Mouse (Mus musculus) cerebellum, postnatal 10 days (tissue): ENCODE measurements at regions not wholly inside any gene's neighbourhood (a gene's known extent, or its start where the extent isn't known, plus 50 kb on each side); places are given as distances from the start of the nearest gene placed in this dataset.
"Not testable (repeated sequence)": the region's sequence is repeated elsewhere in the genome, so short reads cannot be mapped to it uniquely, and the experiment has no call there.

Experiments
- DNase-seq, 2 experiments: peaks; one replicate each; pipeline ENCODE4 v3.0.0; 2021; ENCODE audit warnings: mixed read lengths in 2 of 2

DNA sequence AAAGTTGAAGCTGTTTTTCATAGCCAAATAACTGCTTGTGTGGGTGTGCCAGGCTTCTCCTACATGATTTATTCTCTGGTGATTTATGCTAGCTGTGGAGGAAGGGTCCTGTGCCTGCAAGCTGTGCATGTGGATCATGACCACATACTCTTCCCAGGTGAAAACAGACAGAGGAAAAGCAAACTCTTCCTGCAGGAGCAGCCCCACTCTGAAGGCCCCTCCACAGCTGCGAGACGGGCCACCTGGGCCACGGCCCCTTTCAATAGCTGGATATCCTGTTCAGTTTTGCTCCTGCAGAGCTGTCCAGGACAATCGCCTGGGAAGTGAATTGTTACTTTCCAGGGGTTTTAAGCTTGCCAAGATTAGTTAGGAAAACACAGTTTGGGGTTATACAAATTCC, 722.3 kb upstream of the Marcks start:
- no peak for DNase-seq

DNA sequence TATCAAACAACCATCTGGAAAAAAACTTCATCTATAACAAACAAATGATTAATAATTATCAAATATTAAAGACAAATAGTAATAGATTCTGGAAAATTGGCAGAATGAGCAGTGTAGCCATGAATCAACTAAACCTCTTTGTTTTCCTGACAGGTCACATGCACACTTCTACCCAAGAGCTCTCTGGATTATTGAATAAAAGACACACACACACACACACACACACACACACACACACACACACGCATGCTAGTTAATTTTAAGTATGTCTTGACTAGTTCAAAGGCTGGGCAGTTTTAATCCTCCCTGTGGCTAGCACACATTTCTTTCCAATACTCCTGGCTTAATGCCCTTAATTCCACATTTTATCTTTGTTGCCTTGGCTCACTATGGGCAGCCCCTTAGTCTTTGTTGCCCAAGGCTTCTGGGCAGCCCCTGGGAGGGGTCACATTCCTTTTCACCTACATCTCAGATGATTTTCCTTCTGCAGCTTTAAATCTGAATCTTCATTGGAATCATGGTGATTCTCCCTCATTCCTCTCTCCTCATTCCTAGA, 710.6 kb upstream of the Marcks start:
- peak; percentile 8 to 20 for DNase-seq

DNA sequence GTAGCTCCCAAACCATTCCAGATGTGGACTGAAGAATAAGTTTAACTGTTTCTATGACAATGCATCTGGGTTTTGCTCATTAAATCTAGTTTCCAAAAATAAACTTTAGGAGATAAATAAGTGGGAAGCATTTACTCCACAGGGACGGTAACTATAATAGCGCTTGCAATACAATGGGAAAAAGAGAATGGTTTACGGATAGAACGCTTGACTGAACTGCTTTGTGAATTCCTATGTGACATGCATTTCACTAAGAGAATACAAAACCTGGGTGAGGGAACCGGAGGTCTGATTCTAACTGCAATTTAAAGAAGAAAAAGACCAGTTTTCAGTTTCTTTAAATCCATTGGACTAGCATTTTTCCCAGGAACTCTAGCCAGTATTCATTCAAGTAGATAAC, 704.1 kb upstream of the Marcks start:
- DNase-seq: no peak

DNA sequence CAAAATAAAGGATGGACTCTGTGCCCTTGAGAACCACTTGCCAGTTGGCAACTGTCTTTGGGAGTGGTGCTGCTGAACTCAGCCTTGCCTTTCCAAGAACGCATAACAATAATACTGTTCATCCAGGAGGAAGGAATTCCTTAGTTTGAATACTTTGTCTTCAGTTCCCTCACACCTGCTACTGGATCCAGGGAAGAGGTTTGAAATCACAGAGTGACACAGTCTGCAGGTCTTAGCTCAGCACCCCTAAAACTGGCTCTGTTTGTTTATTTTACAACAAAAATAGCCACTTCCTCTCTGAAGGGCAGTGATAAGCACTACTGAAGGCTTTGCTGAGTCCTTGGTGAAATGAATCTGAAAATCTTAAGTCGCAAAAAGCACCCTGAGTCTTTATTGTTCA, 703.1 kb upstream of the Marcks start:
- no peak for DNase-seq

DNA sequence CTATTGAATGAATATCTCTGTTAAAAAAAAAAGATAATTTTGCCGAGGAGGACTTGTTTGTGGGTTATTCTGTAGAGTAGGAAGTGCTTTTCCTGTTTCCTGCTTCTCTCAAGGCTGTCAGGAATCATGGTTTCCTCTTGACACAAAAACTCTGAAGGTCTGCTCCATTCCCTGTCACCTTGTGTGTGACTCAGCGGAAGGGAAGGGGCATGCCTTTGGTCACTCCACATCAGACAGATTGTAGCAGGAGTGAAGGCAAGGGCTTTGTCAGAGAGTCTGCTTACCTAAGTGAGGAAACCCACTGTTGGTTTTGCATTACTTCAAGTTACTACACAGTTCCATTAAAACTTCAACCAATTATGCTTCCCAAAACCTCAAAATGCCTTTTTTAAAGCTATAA, 699.0 kb upstream of the Marcks start:
- no peak for DNase-seq

DNA sequence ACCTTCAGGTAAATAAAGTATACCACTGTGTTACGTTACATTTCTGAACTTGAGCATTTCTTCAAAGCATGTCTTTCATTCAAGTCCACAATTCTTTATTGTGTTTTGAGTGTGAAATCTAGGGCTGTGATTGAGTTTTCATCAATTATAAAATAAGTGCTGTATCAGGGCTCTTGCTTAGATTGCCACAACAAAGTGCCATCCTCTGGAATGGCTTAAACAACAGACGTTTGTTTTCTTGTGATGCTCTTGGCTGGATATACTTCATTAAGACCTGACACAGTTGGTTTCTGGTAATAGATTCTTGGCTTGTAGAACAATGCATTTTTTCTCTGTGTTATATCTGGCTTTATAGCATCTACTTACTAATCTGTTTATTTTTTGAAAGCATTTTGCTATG, 674.3 kb upstream of the Marcks start:
- no peak for DNase-seq

DNA sequence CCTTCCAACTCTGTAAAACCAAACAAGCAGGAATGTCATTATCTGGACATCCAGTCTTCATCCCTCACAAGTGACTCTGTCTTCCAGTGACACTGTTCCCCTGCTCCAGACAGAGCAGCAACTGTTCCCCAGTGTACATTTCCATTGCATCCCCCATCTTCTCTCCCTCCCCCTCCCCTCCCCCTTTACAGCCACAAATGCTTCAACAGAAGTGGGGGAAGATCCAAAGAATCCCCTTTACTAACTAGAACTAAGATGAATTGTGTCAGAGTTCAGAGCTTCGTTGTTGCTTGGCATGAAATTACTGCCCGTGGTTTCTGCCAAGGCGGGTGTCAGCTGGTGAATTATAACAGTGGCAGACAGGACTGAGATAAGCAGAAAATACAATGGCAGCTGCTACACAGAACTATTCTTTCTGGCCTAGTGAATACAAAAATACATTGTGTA, 673.7 kb upstream of the Marcks start:
- DNase-seq: peak; percentile 80 to 83

DNA sequence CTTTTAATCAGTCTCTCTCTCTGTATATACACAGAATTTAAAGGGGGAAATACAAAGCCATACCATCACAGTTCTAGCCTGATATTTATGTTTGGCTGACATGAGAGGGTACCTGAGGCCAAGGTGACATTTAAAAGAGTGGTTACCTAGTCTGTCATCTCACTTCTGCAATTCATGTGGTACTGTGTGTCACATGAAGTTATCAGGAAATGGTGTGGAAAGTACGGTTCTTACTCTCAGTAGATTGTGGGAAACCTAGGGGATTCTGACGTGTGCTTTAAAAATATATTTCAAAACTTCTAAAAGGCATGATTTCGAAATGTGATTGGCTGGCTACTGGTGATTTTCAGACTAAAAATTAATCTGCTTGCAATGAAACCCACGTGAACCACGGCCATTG, 673.1 kb upstream of the Marcks start:
- DNase-seq: no peak

DNA sequence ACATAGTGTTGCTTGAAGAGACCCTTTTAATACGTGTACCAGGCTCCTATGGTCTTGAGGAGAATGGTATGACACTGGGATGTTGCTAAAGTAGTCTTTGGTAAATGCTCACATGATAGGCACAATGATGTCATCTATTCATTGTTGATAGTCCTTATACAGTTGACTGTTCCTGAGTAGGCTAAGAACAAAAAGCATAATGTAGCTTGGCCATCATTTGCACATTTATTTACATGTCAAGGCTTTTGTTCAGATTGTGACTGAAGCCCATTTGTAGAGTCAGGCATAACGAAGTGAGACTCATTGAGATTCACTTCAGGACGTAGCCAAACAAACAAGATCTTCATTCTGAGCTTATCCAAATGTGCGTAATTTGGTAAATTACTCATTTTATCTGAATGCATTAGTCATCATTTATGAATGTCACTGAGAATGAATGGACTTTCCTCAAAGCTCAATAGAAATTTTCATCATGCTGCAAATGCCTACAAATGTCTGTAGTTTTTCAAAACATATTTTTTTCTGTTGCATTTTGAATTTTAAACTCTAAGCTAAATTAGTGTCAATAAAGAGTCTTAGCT, 664.6 kb upstream of the Marcks start:
- DNase-seq: no peak

DNA sequence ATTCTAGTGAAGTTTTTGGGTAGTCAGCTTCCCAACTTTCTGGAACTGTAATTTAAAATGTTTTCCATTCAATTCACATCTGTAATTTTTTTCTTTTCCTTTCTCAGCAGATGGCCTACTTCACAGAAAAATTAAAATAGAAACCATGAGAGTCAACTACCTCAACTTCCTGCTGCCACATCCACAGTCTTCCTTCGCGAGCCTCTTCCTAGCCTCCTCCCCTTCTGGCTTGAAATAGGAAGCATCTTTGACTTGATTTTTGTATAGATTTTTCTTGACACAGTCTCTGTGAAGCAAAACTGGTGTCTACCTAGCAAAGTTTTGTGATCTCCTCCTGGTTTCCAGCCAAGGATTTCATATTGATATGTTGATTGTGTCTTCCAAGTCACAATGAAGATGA, 660.7 kb upstream of the Marcks start:
- no peak for DNase-seq

DNA sequence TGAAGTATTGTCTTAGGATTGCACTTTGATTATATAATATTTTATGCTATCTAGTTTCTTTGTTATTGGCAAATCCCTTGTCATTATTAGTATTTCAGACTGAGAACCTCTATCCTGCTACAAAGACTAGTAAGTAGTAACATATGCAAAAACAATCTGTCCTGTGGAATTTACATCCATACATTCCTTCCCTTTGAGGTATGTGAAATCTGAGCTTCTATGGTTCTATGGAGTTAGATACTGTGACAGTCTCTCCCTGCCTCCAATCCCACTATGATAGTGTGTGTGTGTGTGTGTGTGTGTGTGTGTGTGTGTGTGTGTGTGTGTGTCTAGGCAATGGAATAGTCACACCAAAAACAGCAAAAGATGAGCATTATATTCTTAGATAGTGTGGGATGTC, 659.6 kb upstream of the Marcks start:
- no peak for DNase-seq

DNA sequence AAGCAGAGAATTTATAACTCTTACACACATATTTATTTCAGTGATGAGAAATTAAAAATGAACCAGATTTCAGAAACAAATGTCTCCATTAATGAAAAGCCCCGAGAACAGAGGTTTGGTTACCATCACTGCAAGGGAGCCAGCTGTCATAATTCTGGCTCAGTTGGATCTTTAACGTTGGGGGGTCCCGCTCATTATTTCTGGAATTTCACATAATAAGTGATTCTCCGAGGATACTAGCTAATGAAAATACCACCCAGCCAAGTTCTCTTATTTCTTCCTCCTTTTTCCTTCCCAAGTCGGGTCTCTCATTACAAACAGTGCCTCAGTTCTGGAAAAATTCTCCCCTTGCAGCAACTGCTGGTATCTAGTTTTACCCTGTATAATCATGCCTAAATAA, 659.0 kb upstream of the Marcks start:
- DNase-seq: peak; percentile 12 to 15

DNA sequence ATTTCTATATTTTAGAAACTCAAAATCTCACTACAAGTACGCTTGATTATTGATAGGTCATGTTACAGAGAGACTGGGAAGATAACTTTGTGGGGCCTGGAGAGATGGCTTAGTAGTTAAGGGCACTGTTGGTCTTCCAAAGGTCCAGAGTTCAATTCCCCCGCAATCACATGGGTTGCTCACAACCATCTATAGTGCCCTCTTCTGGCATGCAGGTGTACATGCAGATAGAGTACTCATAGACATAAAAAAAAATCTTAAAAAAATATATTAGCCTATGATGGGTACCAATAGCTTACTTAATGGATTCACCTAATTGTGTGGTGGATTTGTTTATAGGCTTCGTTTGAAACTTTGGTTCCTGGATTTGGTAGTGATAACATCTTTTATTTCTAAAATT, 654.2 kb upstream of the Marcks start:
- no peak for DNase-seq

DNA sequence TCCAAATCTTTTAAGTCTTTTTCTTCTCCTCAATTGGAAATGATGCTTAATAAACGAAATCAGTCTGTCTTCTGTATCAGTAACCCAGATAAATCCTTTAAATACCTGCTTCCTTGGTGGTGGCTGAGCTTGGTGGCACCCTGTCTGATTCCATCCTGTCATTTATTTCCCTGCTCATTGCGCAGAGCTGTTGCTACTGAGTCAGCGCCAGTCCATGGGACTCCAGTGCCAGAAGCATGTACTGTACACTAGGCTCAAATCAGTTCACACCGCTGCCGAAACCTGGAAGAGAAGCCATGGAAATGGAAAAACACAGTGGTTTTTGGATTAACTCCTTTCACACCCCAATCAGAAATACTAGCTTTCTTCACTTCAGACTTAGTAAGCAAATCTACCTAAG, 649.3 kb upstream of the Marcks start:
- DNase-seq: peak; percentile 81 to 86

DNA sequence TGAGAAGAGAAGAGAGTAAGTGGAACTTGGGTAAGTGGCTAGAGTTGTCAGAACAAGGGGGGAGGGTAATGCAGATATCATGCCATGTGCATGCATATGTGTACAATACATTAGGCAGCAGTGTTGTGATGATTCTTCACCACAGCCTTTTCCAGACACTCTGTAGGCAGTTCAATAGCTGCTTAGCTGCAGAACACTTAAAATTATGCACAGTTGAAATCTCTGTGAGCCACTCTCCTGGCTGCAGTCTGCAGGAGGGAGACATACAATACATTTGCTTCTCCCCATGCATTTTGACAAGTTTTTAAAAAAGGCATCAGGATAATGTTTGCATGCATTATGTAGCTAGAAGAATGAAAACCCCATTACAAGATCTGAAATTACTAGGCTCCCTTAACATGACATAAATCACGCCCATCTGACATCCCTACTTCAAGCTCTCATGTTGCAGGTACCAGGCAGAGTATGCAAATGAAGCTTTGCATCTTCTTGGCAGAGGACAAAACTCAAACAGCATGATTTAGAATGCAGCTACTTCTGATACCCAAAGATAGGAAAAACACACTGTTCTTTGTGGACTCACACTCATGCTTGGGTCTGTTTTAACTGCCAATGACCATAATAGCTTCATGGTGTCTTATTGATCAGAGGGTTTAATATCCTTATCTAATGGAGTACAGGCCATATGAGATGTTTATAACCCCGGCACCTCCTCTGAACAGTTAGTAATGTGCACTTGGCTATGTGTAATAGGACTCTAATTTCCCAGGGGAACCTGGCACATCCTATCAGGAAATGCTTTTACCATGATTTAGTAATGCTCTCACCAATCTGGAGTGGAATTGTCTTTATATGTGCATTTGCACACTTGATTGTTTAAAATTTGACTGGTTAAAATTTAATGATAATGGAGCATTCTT, 640.9 kb upstream of the Marcks start:
- DNase-seq: no peak

DNA sequence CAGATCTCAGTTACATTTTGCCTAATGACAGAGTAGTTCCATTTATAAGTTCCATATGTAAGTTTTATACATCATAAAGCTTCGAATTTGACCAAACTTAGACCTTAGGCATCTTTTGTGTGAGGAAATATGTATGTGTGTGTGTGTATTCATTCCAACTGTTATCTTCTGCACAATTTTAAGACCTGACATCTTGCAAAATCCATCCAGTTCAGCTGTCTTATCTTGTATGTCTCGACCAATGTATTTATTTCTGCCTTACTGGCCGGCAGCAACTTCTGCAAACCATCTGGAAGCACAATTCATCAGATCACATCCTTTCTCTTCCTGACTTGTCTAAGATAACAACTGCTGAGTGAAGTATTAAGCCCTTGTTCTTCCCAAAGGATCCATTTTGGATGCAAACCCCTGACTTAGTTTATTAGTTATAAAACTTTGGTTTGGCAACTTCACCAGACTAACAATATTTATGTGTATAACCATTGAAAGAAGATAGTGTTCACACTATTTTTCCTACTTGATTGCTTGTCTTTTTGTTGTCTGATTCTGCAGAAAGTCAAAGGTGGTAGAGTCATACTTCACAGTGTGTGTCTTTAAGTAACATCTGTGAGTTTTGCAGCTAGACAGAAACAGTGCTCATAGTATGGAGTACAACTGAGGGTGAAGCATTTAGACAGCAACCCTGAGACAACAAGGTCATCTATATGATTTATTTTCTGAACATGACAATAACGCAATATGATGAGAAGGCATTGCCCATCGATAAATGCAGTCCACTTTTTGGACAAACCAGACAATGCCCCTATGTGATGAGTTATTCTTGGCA, 622.0 kb upstream of the Marcks start:
- DNase-seq: no peak

DNA sequence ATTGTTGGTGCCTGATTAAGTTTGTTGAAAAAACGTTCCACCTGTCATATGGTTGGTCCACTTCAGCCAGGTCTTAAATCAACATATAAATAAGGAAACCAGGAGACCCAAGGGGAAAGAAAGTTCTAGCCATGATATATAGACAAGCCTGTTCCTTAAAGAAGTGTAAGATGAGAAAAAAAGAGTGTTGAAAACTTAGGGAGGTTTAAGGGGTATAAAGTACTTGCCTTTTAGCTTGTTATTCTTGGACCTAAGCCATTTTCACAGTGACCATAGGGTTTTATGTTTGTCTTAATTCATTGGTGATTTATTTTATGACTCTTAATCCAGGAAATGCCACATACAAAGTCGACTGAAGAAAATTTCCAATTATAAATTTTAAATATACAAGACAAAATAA, 602.9 kb upstream of the Marcks start:
- no peak for DNase-seq

DNA sequence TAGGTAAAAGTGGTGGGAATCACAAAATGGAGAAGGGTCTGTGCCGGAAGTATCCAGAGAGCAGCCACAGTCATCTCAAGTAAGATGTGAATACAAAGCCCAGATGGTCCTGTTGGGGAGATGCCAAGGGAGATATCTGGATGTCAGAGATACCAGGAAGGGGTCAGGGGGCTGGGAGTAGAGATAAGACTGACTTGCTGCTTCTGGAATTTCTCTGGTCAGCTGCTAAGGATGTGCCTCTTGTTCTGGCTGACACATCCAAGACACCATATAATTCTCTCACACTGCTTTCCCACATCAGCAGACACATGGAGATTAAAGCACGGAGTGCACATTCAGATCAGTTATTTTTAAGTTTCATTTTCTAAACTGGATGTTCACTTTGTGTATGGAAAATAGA, 600.3 kb upstream of the Marcks start:
- peak; percentile 17 to 28 for DNase-seq

DNA sequence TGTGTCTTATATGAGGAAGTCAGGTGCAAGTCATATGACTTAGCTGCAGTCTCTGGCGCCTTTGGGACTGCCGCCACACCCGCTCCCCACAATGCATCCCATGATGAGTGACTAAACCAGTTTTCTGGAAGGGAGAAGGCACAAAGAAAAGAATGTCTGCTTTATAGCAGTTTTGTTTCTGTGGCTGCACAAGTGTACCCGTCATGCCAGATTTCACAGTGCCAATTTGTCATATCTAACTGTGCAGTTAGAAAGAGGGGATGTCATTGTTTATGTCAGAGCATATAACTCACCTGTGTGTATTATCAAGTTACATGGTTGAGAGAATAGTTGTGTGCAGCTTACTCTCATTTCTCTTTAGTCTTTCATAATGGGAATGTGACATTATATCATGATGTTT, 586.9 kb upstream of the Marcks start:
- no peak for DNase-seq

DNA sequence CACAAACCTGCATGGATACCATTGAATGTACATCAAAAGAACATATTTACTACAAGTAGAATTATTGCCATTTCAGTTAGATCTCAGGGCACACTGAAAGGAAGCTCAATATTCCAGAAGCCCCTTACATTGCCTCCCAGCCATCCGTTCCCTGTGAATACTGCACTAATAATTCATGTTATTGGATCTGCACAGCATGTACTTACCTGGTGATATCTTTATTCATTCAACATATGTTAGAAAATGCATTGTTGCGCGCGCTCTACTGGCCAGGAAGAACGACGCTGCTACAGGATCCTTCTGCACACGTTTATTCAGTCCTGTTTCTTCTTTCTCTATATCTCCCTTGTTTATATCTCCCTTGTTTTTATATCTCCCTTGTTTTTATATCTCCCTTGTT, 586.3 kb upstream of the Marcks start:
- not testable (repeated sequence) for DNase-seq

DNA sequence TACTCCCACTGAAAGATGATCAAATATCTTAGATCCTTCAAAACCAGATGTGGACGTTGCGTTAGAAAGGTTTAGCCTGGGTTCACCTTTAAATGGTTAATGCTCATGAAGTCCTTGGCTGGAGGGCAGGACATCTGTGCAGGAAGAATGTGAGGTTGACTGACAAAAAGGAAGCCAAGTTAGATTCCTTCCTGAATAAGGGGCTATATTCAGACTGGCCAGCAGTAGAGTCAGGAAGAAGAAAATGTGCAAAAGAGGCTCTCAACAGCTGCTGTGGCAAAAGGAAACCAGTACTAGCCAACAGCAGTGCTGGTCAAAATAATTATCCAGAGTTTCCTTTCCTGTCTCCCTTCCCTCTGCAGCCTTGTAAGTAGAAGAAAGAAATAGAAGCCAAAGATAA, 582.0 kb upstream of the Marcks start:
- no peak for DNase-seq

DNA sequence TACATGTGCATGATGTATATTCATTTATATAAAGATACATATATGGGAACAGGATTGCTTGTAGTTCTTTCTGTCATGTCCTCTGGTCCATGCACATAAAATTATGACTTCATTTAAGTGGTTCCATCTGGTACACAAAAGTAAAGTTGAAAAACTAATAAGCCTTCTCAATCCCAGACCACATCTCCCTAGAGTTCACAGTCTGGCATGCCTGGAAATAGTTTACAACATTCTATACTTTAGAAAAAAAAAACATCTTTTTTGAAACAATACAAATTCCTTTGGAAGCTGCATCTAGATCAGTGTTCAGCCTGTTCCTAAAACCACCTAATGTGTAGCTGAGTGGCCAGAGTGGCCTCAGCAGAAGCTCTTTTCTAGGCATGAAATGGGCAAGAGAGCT, 578.2 kb upstream of the Marcks start:
- no peak for DNase-seq

DNA sequence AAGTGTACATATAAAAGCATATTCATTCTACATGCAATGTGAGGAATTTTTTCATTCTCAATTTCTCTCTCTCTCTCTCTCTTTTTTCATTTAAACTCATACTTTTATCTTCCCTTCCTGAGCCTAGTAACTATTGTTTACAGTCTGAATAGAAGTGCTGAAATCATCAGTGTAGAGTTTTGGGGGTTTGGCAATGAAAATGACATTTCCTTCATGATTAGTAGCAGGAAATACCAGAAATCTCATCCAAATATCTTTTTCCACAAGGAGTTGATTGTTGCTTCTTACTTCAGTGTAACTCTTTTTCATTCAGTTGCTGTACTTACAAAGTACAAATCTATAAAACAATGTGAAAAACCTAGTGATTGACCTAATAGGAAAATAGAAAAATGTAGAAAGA, 572.7 kb upstream of the Marcks start:
- no peak for DNase-seq
